Mouse (Mus musculus) liver, embryonic 15.5 days (tissue): Measurements from ENCODE around the gene Serpinb6a. TPM values are rescaled to one million over a fixed set of nuclear protein-coding genes. Genes with fewer than 3 reads are reported as not detected.

Source experiments
- ATAC-seq: fragments of 200-750 bp; cut with Nextera tagmentation; 2 replicates; pipeline ENCODE4 v1.8.0; 2017; ENCODE audit warnings: moderate number of reproducible peaks, mild to moderate bottlenecking, moderate library complexity; ENCODE audit not compliant: insufficient read depth
- H3K27ac ChIP-seq: fragments of 300-500 bp; sonication (generic); replicated peaks from 2 replicates; pipeline ENCODE4 v1.5.1; 2015; ENCODE audit warnings: mild to moderate bottlenecking, inconsistent platforms
- H3K27me3 ChIP-seq: fragments of 300-500 bp; sonication (generic); 2 replicates; pipeline ENCODE4 v1.6.1; 2015; ENCODE audit warnings: mild to moderate bottlenecking, inconsistent platforms
- H3K36me3 ChIP-seq: fragments of 300-500 bp; sonication (generic); replicated peaks from 2 replicates; pipeline ENCODE4 v1.6.1; 2015; ENCODE audit warnings: moderate library complexity, mild to moderate bottlenecking, inconsistent platforms
- H3K4me1 ChIP-seq: fragments of 300-500 bp; sonication (generic); replicated peaks from 2 replicates; pipeline ENCODE4 v1.6.1; 2015; ENCODE audit warnings: inconsistent platforms
- H3K4me2 ChIP-seq: fragments of 300-500 bp; sonication (generic); 2 replicates; pipeline ENCODE4 v1.6.1; 2015; ENCODE audit warnings: moderate library complexity, mild to moderate bottlenecking, inconsistent platforms
- H3K4me3 ChIP-seq: fragments of 300-500 bp; sonication (generic); replicated peaks from 2 replicates; pipeline ENCODE4 v1.5.1; 2015; ENCODE audit warnings: mild to moderate bottlenecking, inconsistent platforms
- H3K9ac ChIP-seq: fragments of 300-500 bp; sonication (generic); 2 replicates; pipeline ENCODE4 v1.6.1; 2015; ENCODE audit warnings: moderate library complexity, mild to moderate bottlenecking, inconsistent platforms
- H3K9me3 ChIP-seq: fragments of 300-500 bp; sonication (generic); replicated peaks from 2 replicates; pipeline ENCODE4 v1.6.1; 2016; ENCODE audit warnings: inconsistent platforms
- WGBS: fragments of 180-500 bp; shearing (Covaris S2); methylation state at CpG from one replicate; pipeline ENCODE4 v1.1.7; 2015; ENCODE audit warnings: mixed read lengths; ENCODE audit not compliant: insufficient replicate concordance; 5-methylcytosine and 5-hydroxymethylcytosine counted together
- polyA plus RNA-seq: library from polyadenylated mRNA; unstranded; fragments of >200 nt; fragmentation: Nextera tagmentation; extraction: Ambion mirVana; gene quantifications from 2 replicates; pipeline ENCODE4 v1.2.1, GENCODE M21; 2015

Gene Serpinb6a
- polyA plus RNA-seq, 1 experiment from 2014 or later: 15.8 TPM

DNA sequence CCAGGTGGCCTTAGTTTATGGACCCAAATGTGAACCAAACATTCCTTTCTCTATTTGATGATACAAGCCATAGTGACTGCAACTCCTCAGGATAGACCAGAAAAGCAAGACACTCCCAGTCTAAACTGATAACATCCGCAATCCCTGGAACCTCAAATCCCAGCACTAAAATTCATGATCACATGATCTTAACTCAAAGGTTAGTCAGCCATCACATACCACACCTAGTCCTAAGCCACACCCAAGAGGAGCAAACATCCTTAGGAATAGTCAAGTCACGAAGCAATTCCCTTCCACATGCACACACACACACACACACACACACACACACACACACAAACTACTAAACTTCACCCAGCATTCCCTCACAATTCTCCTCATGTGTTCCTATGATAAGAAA, 99.3 kb downstream of the Serpinb6a start:
- Histone ChIP-seq H3K4me2 (no peak overlapping the region), H3K9me3 (no peaks in the 10 kb centered on the region), H3K27me3 (no peaks in the 10 kb centered on the region), H3K9ac (no peak overlapping the region), H3K4me1 (no peaks in the 10 kb centered on the region), H3K27ac (no peak overlapping the region), H3K4me3 (no peak overlapping the region), H3K36me3 (no peaks in the 10 kb centered on the region)
- 62% methylated on average over 2 of the region's 2 CpGs for WGBS
- ATAC-seq: no peak

DNA sequence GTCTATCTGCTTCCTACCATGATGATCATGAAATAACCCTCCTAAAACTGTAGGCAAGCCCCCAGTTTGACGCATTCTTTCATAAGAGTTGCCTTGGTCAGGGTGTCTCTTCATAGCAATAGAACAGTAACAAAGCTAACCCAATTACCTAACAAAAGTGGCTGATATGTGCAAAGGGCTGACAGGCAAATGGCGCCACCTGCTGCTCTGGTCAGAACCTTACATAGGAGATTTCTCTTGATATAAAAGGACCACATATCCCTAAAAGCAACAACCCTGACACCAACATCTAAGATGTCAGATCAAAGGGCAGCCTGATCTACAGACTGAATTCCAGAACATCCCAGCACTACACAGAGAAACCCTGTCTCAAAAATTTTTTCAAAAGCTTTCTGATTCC, 108.4 kb downstream of the Serpinb6a start:
- no peaks in the 10 kb centered on the region for H3K27me3 ChIP-seq
- H3K36me3 ChIP-seq: no peaks in the 10 kb centered on the region
- no peak overlapping the region for H3K4me3 ChIP-seq
- no peak overlapping the region for H3K27ac ChIP-seq
- H3K4me2 ChIP-seq: no peak overlapping the region
- 26% methylated on average over 2 of the region's 2 CpGs for WGBS
- H3K4me1 ChIP-seq: no peaks in the 10 kb centered on the region
- H3K9me3 ChIP-seq: no peaks in the 10 kb centered on the region
- no peak overlapping the region for H3K9ac ChIP-seq
- no peak for ATAC-seq

Other genes with a start within 250 kb of the Serpinb6a start
- gene Serpinb6e, start 159.4 kb downstream of the Serpinb6a start, polyA plus RNA-seq: not detected in 2 replicates
- not detected in 2 replicates for gene Serpinb6c, start 97.1 kb downstream of the Serpinb6a start, polyA plus RNA-seq
- gene Nqo2, start 38.1 kb downstream of the Serpinb6a start, polyA plus RNA-seq: 26.0 and 27.0 TPM in 2 replicates
- gene Ripk1, start 431 bp downstream of the Serpinb6a start, polyA plus RNA-seq: 11.6 and 12.5 TPM in 2 replicates
- gene Bphl, start 34.8 kb upstream of the Serpinb6a start, polyA plus RNA-seq: 47.6 and 49.2 TPM in 2 replicates
- gene Tubb2a, start 75.2 kb upstream of the Serpinb6a start, polyA plus RNA-seq: 62.6 and 74.2 TPM in 2 replicates
- gene Tubb2b, start 127.7 kb upstream of the Serpinb6a start, polyA plus RNA-seq: 1.1 and 1.4 TPM in 2 replicates
- gene Psmg4, start 160.2 kb upstream of the Serpinb6a start, polyA plus RNA-seq: 26.0 and 30.0 TPM in 2 replicates